Mouse (Mus musculus) regulatory T cell (primary cell): ENCODE data around the gene Blnk.

Experiments used
- in situ Hi-C: fragments of 300-600 bp; cut with MboI, MseI; formaldehyde crosslinking; loops from one replicate; pipeline ENCODE4 v1.15.1; 2025; ENCODE audit warnings: high pct_unique_total_duplicates

Gene Blnk

GRCm38 (mm10) chr19:40970301-40970700, 24.0 kb downstream of the Blnk start:
- in situ Hi-C loops = no loop called here

DNA sequence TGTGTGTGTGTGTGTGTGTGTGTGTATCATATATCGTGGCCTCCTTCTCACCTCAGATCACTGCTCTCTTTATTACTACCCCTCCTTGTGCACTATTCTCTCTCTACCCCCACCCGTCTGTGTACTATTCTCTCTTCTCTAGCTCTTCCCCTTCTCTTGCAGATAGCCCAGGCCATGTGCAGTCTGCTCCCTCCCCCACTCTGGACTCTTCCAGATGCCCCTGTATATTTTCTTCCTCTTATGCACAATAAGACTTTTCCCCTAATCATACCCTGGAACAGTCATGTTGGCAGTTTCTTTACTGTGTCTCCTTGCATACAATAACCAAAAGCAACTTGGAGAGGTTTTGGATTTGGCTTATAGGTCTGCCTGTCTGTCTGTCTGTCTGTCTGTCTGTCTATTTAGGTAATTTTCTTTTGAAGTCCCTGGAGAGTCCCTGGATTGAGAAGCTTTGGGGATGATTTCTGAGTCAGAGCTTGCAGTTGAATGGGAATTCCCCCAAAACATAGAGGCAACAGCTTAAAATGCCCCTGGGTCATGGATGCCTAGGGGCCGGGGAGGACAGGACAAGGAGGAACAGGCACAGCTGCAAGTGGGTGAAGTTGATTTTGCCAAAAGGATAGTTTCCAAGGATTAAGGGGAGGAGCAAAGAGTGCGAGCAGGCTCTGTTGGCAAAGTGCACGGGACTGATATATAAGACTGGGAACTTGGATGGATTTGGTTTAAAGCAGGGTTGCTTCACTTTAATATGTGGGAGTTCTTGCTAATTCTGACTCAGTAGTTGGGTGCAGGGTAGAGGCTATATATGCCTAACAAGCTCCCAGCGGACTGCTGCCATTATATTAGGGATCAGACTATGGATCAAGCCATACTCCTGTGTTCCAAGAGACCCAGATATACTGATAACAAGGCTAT, 29.1 kb downstream of the Blnk start:
- in situ Hi-C loops = loop anchor here (5.0 kb wide), 1 partner anchor 52 kb away; no protein-coding TSS in a partner anchor

- in situ Hi-C loops = loop anchor here (5.0 kb wide), 1 partner anchor 53 kb away; no protein-coding TSS in a partner anchor
Measured at GRCm38 (mm10) chr19:40964367-40964891, 29.9 kb downstream of the Blnk start.

DNA sequence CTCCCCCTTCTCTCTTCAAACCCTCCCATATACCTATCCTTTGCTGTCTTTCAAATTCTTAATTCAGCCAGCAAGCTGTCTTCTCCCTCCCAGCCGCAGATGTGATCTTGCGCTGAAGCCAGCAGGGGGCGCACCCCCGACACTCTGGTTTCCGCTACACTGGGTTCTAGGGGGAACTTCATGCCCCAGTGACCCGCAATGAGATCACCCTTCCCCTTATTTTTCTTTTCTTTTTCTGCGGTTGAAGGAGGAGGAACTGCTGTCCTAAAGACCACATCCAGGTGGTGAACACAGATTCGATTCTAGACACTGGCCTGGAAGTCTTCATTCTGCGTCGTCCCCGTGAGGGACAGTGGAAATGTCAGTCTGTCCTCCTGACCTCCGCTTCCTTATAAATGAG, 31.3 kb downstream of the Blnk start:
- in situ Hi-C loops = loop anchor here (5.0 kb wide), 1 partner anchor 54 kb away; no protein-coding TSS in a partner anchor

- in situ Hi-C loops = no loop called here
Measured at GRCm38 (mm10) chr19:40958981-40959380, 35.4 kb downstream of the Blnk start.

DNA sequence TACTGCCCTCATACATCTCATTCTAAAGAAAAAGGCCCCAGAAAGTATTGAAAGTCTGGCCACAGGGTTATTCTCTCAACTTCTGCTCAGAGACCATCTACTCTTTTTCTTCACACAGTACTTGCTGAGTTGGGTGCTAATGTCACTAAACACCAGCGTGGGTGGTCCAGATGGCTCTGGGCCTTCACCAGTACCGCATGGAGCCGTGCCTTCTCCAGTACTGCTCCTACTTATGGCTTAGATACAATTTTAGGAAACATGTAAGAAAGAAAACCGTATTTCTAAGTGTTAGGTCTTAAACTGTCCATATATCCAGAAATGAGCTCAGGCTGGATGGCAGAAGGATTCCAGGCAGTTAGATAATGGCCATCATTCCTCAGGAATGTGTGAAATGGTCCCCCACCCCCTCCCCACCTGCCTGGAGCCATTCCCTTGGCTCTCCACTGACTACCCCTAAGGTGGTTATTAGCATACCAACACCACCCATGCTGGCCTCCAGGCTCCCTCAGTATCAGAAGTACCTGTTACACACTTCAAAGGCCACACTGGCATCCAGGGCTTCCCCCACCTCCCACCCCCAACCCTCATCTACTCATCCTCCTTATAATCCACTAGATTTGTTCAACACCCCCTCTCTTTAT, 47.3 kb downstream of the Blnk start:
- in situ Hi-C loops = no loop called here

DNA sequence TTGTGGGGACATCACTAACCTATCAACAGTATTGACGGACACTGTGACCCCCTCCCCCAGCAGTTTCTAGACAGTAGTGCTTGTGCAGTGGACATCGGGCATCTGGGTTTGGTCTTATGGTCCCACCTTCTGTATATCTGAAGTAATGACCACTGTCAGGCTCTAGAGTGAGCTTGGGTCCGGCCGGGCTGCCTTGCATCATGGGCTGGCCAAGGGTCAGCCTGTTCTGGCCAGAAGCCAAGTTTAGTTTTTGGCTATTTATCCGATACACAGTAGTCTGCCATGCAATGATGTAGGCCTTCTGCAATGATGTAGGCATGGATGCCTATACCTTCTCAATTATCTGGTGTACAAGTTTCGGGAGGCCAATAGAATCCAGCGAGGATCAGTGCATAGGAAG, 50.8 kb downstream of the Blnk start:
- in situ Hi-C loops = no loop called here

DNA sequence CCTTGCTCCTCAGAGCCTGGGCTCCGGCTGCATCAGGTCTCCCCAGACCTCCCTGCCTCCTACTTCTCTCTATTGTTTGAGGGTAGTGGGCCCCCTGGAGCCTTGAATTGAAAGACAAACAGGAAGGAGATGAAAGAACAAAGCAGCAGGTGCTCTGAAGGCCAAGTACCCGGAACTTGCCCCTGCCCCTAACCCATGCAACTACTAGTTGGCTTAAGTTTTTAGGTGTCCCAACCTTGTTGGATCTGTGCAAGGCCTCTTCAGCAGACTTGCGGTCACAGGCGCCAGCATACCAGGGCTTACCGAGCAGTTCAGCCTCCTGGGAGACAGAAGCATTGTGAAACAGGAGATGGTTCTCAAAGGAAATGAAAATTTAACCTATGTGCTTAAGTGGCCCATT, 58.3 kb downstream of the Blnk start:
- in situ Hi-C loops = no loop called here

- in situ Hi-C loops = no loop called here
Measured at GRCm38 (mm10) chr19:40935376-40935775, 59.0 kb downstream of the Blnk start.

DNA sequence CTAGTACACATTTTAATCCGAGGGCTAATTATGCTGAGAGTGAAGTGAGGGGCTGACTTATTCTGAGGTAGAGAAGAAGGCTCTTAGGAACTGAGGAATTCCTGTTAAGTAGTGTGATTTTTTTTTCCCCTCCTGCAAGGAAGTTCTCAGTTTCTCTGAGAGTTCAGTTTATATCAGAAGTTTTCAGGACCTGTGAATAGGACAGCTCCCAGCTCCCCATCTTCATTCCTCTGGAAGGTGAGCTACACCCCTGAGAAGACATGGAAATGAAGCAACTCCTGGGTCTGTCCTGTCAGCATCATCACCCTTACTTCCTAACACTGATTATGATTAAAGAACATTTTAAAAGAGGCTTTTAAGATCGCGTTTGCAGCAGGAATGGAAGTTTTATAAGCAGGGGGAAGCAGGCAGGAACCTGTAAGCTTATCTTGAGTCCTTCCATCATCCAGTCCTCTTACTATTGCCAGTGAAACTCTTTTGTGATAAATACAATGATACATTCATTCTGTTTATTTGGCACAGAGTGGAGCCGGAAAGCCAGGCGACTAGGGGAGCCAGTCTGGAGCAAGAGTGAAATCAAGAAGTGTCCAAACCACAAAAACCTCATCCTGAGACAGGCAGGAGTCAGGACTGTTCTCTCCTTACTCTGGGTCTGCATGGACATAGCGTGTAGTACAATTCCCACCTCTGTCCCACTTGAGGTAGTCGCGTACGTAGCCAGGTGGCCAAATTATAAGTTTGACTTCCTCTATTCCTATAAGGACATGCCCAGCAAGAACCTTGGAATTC, 62.6 kb downstream of the Blnk start:
- in situ Hi-C loops = no loop called here

- in situ Hi-C loops = no loop called here
Measured at GRCm38 (mm10) chr19:40895393-40895703, 99.0 kb downstream of the Blnk start.

DNA sequence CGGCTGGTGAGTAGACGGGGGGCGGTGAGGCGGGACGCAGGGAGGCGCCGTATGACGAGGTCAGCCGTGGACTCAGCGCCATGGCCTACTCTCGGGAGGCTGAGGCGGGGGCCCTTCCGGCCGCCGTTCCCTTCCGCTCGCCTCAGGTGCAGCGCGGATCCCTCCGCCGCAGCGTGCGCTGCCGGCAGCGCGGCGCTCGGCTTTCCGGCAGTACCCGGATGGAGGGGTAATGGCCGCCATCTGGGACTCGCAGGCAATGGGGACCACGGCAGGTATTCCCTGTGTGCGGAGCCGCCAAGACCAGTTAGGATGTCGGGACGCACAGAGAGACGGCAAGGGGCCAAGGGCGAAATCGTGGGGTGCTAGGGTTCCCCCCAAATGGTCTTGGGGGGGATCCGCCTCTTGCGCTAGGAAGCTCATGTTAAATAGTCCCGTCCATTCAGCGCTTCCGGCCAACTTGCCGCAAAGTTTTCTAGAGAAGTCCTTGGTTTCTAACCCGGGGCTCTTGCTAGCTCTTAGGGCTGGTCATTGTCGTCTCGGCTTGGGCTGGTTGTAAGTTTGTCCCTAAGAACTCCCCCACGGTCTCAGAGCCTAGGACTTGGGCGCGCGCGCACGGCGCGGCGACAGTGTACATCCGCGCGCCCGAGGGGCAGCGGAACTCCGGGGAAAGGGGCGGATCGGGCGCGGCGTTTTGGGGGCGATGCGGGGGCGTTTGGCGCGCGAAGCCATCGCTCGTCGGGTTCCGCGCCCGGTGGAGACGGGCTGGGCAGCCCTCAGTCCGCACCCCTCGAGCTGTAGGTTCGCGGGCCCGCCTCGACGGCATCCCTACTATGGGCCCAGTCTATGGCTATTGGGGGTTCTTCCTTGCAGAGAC, 99.6 kb downstream of the Blnk start, which contains the start of gene Zfp518a:
Zfp518a (plus strand) TSS at position 187 of the 874 bp plus-strand sequence.
- in situ Hi-C loops = loop anchor here (5.0 kb wide), 1 partner anchor 57 kb away; no protein-coding TSS in a partner anchor

DNA sequence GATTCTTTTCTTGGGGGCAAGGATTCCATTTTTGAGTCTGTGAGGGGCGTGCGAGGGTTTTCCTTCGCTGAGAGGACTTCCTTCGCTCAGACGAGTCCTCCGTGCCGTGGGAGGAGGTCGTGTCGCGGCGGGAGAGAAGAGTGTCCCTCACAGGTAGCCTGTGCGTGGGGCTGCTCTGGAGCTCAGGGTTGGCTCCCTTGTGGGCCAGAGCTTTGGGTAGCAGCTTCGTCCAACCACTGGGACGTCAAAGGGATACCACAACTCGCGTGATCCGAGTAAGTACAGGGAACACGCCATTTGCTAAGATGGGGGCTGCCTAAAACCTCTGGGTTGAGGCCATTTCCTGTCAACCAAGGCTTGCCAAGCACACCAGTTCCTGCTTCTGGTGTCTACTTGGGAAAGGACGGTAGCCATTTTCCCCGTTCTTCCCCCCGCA, 100.2 kb downstream of the Blnk start:
- in situ Hi-C loops = loop anchor here (5.0 kb wide), 1 partner anchor 57 kb away; no protein-coding TSS in a partner anchor

GRCm38 (mm10) chr19:40888887-40889286, 105.4 kb downstream of the Blnk start:
- in situ Hi-C loops = no loop called here

GRCm38 (mm10) chr19:40881700-40882099, 112.6 kb downstream of the Blnk start:
- in situ Hi-C loops = no loop called here
